Mouse (Mus musculus) lung, embryonic 16.5 days (tissue): ENCODE data around the gene Ccr1. TPM values are rescaled to one million over a fixed set of nuclear protein-coding genes. Genes with fewer than 3 reads are reported as not detected.
"Not testable (repeated sequence)": the region's sequence is repeated elsewhere in the genome, so short reads cannot be mapped to it uniquely, and the experiment has no call there.

Experiments
- ATAC-seq: fragments of 200-750 bp; cut with Nextera tagmentation; 2 replicates; pipeline ENCODE4 v1.8.0; 2017; ENCODE audit warnings: low read depth, mild to moderate bottlenecking, moderate library complexity
- H3K27ac ChIP-seq: fragments of 300-500 bp; sonication (generic); 2 replicates; pipeline ENCODE4 v1.5.1; 2014; ENCODE audit warnings: mild to moderate bottlenecking, control low read depth, low read length
- H3K27me3 ChIP-seq: fragments of 300-500 bp; sonication (generic); 2 replicates; pipeline ENCODE4 v1.6.1; 2014; ENCODE audit warnings: low read depth, low read length, mixed read lengths; ENCODE audit not compliant: control insufficient read depth, insufficient read depth
- H3K36me3 ChIP-seq: fragments of 300-500 bp; sonication (generic); 2 replicates; pipeline ENCODE4 v1.6.1; 2014; ENCODE audit warnings: low read length; ENCODE audit not compliant: control insufficient read depth, insufficient read depth
- H3K4me1 ChIP-seq: fragments of 300-500 bp; sonication (generic); replicated peaks from 2 replicates; pipeline ENCODE4 v1.6.1; 2014; ENCODE audit warnings: low read length, mixed read lengths; ENCODE audit not compliant: control insufficient read depth, insufficient read depth
- H3K4me2 ChIP-seq: fragments of 300-500 bp; sonication (generic); 2 replicates; pipeline ENCODE4 v1.6.1; 2014; ENCODE audit warnings: low read depth, low read length, control low read depth
- H3K4me3 ChIP-seq: fragments of 300-500 bp; sonication (generic); 2 replicates; pipeline ENCODE4 v1.5.1; 2014; ENCODE audit warnings: mild to moderate bottlenecking, low read length, control low read depth
- H3K9ac ChIP-seq: fragments of 300-500 bp; sonication (generic); 2 replicates; pipeline ENCODE4 v1.6.1; 2014; ENCODE audit warnings: low read length, control low read depth
- H3K9me3 ChIP-seq: fragments of 300-500 bp; sonication (generic); 2 replicates; pipeline ENCODE4 v1.6.1; 2016; ENCODE audit warnings: low read length; ENCODE audit not compliant: control insufficient read depth
- WGBS: fragments of 180-500 bp; shearing (Covaris S2); extraction: QIAGEN DNeasy Blood & Tissue Kit; methylation state at CpG from one replicate; pipeline ENCODE4 v1.1.7; 2014; 5-methylcytosine and 5-hydroxymethylcytosine counted together
- polyA plus RNA-seq: library from polyadenylated mRNA; unstranded; fragments of >200 nt; fragmentation: Nextera tagmentation; extraction: Ambion mirVana; gene quantifications from 2 replicates; pipeline ENCODE4 v1.2.1, GENCODE M21; 2015

Ccr1 gene
- polyA plus RNA-seq, 1 experiment from 2014 or later = 4.0 TPM

- H3K27ac ChIP-seq = peak overlapping the region; percentile 96
- no peaks in the 10 kb centered on the region for H3K36me3 ChIP-seq
- H3K27me3 ChIP-seq = no peaks in the 10 kb centered on the region
- peaks cover 2% of the 10 kb centered on the region; the same call in 1 of the 2 replicates for H3K4me1 ChIP-seq
- H3K9me3 ChIP-seq = no peaks in the 10 kb centered on the region
- peak overlapping the region; percentile 83 for H3K4me2 ChIP-seq
- peak; percentile 83 for ATAC-seq
- 4% methylated on average over 40 of the region's 44 CpGs for WGBS
- peak overlapping the region; percentile 80 for H3K9ac ChIP-seq
- H3K4me3 ChIP-seq = peak overlapping the region; percentile 64
Observed at GRCm38 (mm10) chr9:123925101-123925946, 43.2 kb downstream of the Ccr1 start.

- Histone ChIP-seq H3K4me2 (peak overlapping the region; percentile 83), H3K36me3 (no peaks in the 10 kb centered on the region), H3K27ac (peak overlapping the region; percentile 96), H3K27me3 (no peaks in the 10 kb centered on the region), H3K4me1 (peaks cover 2% of the 10 kb centered on the region; the same call in 1 of the 2 replicates), H3K9ac (peak overlapping the region; percentile 80), H3K4me3 (peak overlapping the region; percentile 64), H3K9me3 (no peaks in the 10 kb centered on the region)
- WGBS = under 1% methylated on average over 31 of the region's 49 CpGs
- ATAC-seq = peak; percentile 94
Observed at GRCm38 (mm10) chr9:123924589-123925066, 43.9 kb downstream of the Ccr1 start.

GRCm38 (mm10) chr9:123924035-123924434 is 44.5 kb downstream of the Ccr1 start:
- not testable (repeated sequence) for H3K9me3 ChIP-seq, H3K4me1 ChIP-seq, H3K27me3 ChIP-seq, H3K36me3 ChIP-seq
- Histone ChIP-seq H3K27ac (peak overlapping the region; percentile 96; the same call in 1 of the 2 replicates), H3K9ac (peak overlapping the region; percentile 80), H3K4me2 (peak overlapping the region; percentile 83), H3K4me3 (peak overlapping the region; percentile 64)
- WGBS = under 1% methylated on average over 11 of the region's 11 CpGs
- ATAC-seq = peak; percentile 54

GRCm38 (mm10) chr9:123923146-123923991 is 45.1 kb downstream of the Ccr1 start:
- under 1% methylated on average over 43 of the region's 53 CpGs for WGBS

More at GRCm38 (mm10) chr9:123923146-123923991, 45.1 kb downstream of the Ccr1 start:
- peak overlapping the region; percentile 49 for H3K4me3 ChIP-seq
- no peaks in the 10 kb centered on the region for H3K27me3 ChIP-seq
- peak overlapping the region; percentile 56 for H3K9ac ChIP-seq
- peaks cover 2% of the 10 kb centered on the region; the same call in 1 of the 2 replicates for H3K4me1 ChIP-seq
- ATAC-seq = peak; percentile 1; the same call in 1 of the 2 replicates
- H3K4me2 ChIP-seq = peak overlapping the region; percentile 83
- no peaks in the 10 kb centered on the region for H3K9me3 ChIP-seq
- no peak overlapping the region for H3K27ac ChIP-seq
- H3K36me3 ChIP-seq = no peaks in the 10 kb centered on the region

Other genes starting within 250 kb of the Ccr1 start
- gene Cxcr6, start 162.2 kb downstream of the Ccr1 start, polyA plus RNA-seq = 0.43 and 0.75 TPM in 2 replicates
- 14.2 and 15.5 TPM in 2 replicates for gene Fyco1, start 116.8 kb downstream of the Ccr1 start, polyA plus RNA-seq
- gene Xcr1, start 106.7 kb downstream of the Ccr1 start, polyA plus RNA-seq = 0.05 TPM in 1 of 2 replicates, not detected in the other
- gene Ccr1l1, start 9.7 kb upstream of the Ccr1 start, polyA plus RNA-seq = not detected in 2 replicates
- gene Ccr3, start 53.3 kb upstream of the Ccr1 start, polyA plus RNA-seq = 0.08 and 0.10 TPM in 2 replicates
- 8.1 and 9.4 TPM in 2 replicates for gene Ccr2, start 133.3 kb upstream of the Ccr1 start, polyA plus RNA-seq
- 0.91 and 1.8 TPM in 2 replicates for gene Ccr5, start 152.9 kb upstream of the Ccr1 start, polyA plus RNA-seq